Comparison of ENCODE assay signal across 8 mouse cellular contexts in the genomic region with DNA sequence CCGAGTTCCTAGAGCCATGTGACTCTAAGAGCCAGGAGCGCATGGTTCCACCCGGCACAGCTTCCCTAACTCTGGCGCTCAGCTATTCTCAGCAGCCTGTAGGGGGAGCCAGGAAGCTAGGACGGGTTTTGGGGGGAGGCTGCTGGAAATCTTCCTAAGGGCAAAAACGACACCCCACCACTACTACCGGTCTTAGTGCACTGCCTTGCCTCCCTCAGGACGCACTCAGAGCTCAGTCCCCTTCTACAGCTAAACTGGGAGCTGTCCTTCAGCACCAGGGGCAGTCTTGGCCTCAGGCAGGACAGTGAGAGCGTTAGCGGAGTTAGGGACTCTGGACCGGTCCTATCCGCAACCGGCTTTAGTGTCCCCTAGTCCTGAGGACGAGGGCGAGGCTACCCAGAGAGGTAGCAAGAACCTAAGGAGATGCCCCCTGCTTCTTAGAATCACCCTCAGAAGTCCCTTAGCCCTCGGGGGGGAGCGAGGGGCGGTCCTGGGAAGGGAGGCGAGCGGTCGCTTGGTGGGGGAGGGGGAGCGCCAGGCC. TPM values are rescaled to one million over a fixed set of nuclear protein-coding genes. Genes with fewer than 3 reads are reported as not detected.
DNase-seq lines count a peak whose midpoint lies in the region; ATAC-seq and TF ChIP-seq lines count a peak whose summit lies in the region.

No protein-coding gene starts in this region.

- peak overlapping the region; percentile 25; the same call in 1 of the 2 replicates for H3K9ac ChIP-seq in forebrain, embryonic 12.5 days
- H3K9ac ChIP-seq in hindbrain, embryonic 11.5 days (ENCODE audit: low read depth, low read length) = peak overlapping the region; percentile 55
- H3K9ac ChIP-seq in lung, postnatal 0 days (replicated peaks; ENCODE audit: low read depth) = no peak overlapping the region

- peak; percentile 67 for ATAC-seq in forebrain, embryonic 12.5 days (ENCODE audit: low FRiP score)
- ATAC-seq in hindbrain, embryonic 11.5 days (ENCODE audit: low FRiP score) = peak; percentile 77
- peak; percentile 86 for ATAC-seq in lung, postnatal 0 days

- peak; percentile 62 for DNase-seq in Muller cell, postnatal 12 days (ENCODE audit: inconsistent ontology term)
- peak; percentile 27 for DNase-seq in c-Kit-positive CD71-positive TER-119-negative erythroid progenitor cells, embryonic 14.5 days (ENCODE audit: low read depth)
- DNase-seq in hindbrain, embryonic 11.5 days (ENCODE audit: low spot score) = peak; percentile 74
- peak; percentile 46 to 49 for DNase-seq in layer of hippocampus, postnatal 14 days (ENCODE audit: low spot score in 2 of 2)
- peak; percentile 80 for DNase-seq in lung, postnatal 0 days (ENCODE audit: low spot score)
- DNase-seq in retina, postnatal 1 day = peak; percentile 84
- no peak for DNase-seq in thymus, postnatal 10 days (ENCODE audit: low spot score in 2 of 2)

- peak overlapping the region; percentile 63 for H3K4me2 ChIP-seq in forebrain, embryonic 12.5 days
- H3K4me2 ChIP-seq in hindbrain, embryonic 11.5 days (replicated peaks; ENCODE audit: low read depth, low read length) = peak overlapping the region; percentile 54
- peak overlapping the region; percentile 63 for H3K4me2 ChIP-seq in lung, postnatal 0 days (replicated peaks; ENCODE audit: low read depth, low read length)

- H3K4me1 ChIP-seq in forebrain, embryonic 12.5 days = peaks cover 8% of the 10 kb centered on the region; the same call in 1 of the 2 replicates
- no peaks in the 10 kb centered on the region for H3K4me1 ChIP-seq in hindbrain, embryonic 11.5 days (replicated peaks; ENCODE audit: control insufficient read depth, insufficient read depth, low read length)
- H3K4me1 ChIP-seq in lung, postnatal 0 days (ENCODE audit: insufficient read depth, low read depth, low read length) = no peaks in the 10 kb centered on the region

- peak; percentile 32; the same call in 1 of the 2 replicates for TF ChIP-seq CTCF in lung, postnatal 0 days (IDR thresholded peaks at IDR 0.05)

- H3K27me3 ChIP-seq in forebrain, embryonic 12.5 days = peaks cover 32% of the 10 kb centered on the region
- peaks cover 13% of the 10 kb centered on the region for H3K27me3 ChIP-seq in hindbrain, embryonic 11.5 days (ENCODE audit: control insufficient read depth, insufficient read depth, low read length)
- H3K27me3 ChIP-seq in lung, postnatal 0 days (replicated peaks; ENCODE audit: insufficient read depth, low read length) = no peaks in the 10 kb centered on the region; the same call in 1 of the 2 replicates

- H3K36me3 ChIP-seq in forebrain, embryonic 12.5 days (replicated peaks) = no peaks in the 10 kb centered on the region
- H3K36me3 ChIP-seq in hindbrain, embryonic 11.5 days (ENCODE audit: control insufficient read depth, insufficient read depth, low read length) = no peaks in the 10 kb centered on the region
- H3K36me3 ChIP-seq in lung, postnatal 0 days (ENCODE audit: insufficient read depth, low read length) = no peaks in the 10 kb centered on the region

- peak overlapping the region; percentile 63 for H3K4me3 ChIP-seq in forebrain, embryonic 12.5 days (replicated peaks)
- H3K4me3 ChIP-seq in hindbrain, embryonic 11.5 days (ENCODE audit: low read depth, low read length) = peak overlapping the region; percentile 63
- H3K4me3 ChIP-seq in lung, postnatal 0 days (ENCODE audit: low read depth, low read length) = peak overlapping the region; percentile 31; the same call in 1 of the 2 replicates

- H3K27ac ChIP-seq in forebrain, embryonic 12.5 days = peak overlapping the region; percentile 82
- H3K27ac ChIP-seq in hindbrain, embryonic 11.5 days (ENCODE audit: low read depth, low read length) = peak overlapping the region; percentile 60
- H3K27ac ChIP-seq in lung, postnatal 0 days (ENCODE audit: low read length) = no peak overlapping the region

- H3K9me3 ChIP-seq in forebrain, embryonic 12.5 days = no peaks in the 10 kb centered on the region
- H3K9me3 ChIP-seq in hindbrain, embryonic 11.5 days (ENCODE audit: control insufficient read depth, low read length) = no peaks in the 10 kb centered on the region
- no peaks in the 10 kb centered on the region for H3K9me3 ChIP-seq in lung, postnatal 0 days (ENCODE audit: low read length)

- TF ChIP-seq EP300 in lung, postnatal 0 days (IDR thresholded peaks at IDR 0.05) = no peak

- 39% methylated on average over 22 of the region's 22 CpGs for WGBS in forebrain, embryonic 12.5 days
- 24% methylated on average over 16 of the region's 22 CpGs for WGBS in hindbrain, embryonic 11.5 days
- 10% methylated on average over 18 of the region's 22 CpGs for WGBS in lung, postnatal 0 days

RNA-seq across cellular contexts. Expression of a gene that starts 1.4 kb away (rescaled TPM):
- 1.0 and 1.1 TPM in 2 replicates for polyA plus RNA-seq in forebrain, embryonic 12.5 days (2016; fragmentation: Nextera tagmentation; extraction: Ambion mirVana)
- 1.1 and 1.5 TPM in 2 replicates for polyA plus RNA-seq in hindbrain, embryonic 11.5 days (2014; fragmentation: Nextera tagmentation; extraction: Ambion mirVana)
- total RNA-seq in layer of hippocampus, postnatal 14 days (2021) = 10 to 100 TPM; 26.5 to 28.1 TPM
- 0.02 TPM in 1 of 2 replicates, not detected in the other for polyA plus RNA-seq in lung, postnatal 0 days (2015; fragmentation: Nextera tagmentation; extraction: Ambion mirVana)

Comparison
In these comparisons a context has a peak if more than half of its experiments do, and no peak if none do; other contexts are left out.
1. DNase-seq: peak in Muller cell, postnatal 12 days (single experiment), c-Kit-positive CD71-positive TER-119-negative erythroid progenitor cells, embryonic 14.5 days (single experiment), hindbrain, embryonic 11.5 days (single experiment), layer of hippocampus, postnatal 14 days (2 of 2), lung, postnatal 0 days (single experiment) and retina, postnatal 1 day (single experiment); none in thymus, postnatal 10 days (0 of 2).
2. Peak in every context shown above with its lines, with median percentiles within 50 percentile points of each other: ATAC-seq, H3K4me2 ChIP-seq and H3K4me3 ChIP-seq.